Mouse (Mus musculus) intestine, postnatal 0 days (tissue): ENCODE measurements at regions not wholly inside any gene's neighbourhood (a gene's known extent, or its start where the extent isn't known, plus 50 kb on each side); places are given as distances from the start of the nearest gene placed in this dataset.
A peak's percentile ranks its signal among the peaks of the same experiment; 100 is the strongest.

Source experiments
- ATAC-seq: fragments of 200-750 bp; cut with Nextera tagmentation; 2 replicates; pipeline ENCODE4 v1.8.0; 2017; ENCODE audit warnings: mild to moderate bottlenecking, moderate TSS enrichment, moderate library complexity
- H3K27ac ChIP-seq: fragments of 300-500 bp; sonication (generic); 2 replicates; pipeline ENCODE4 v1.5.1; 2014; ENCODE audit warnings: mild to moderate bottlenecking, low read depth, low read length, moderate library complexity
- H3K27me3 ChIP-seq: fragments of 300-500 bp; sonication (generic); replicated peaks from 2 replicates; pipeline ENCODE4 v1.6.1; 2014; ENCODE audit warnings: low read length, mixed read lengths; ENCODE audit not compliant: control insufficient read depth, insufficient read depth
- H3K36me3 ChIP-seq: fragments of 300-500 bp; sonication (generic); 2 replicates; pipeline ENCODE4 v1.6.1; 2014; ENCODE audit warnings: mild to moderate bottlenecking, moderate library complexity; ENCODE audit not compliant: control insufficient read depth, insufficient read depth
- H3K4me1 ChIP-seq: fragments of 300-500 bp; sonication (generic); replicated peaks from 2 replicates; pipeline ENCODE4 v1.6.1; 2014; ENCODE audit warnings: antibody characterized with exemption, low read length, mixed read lengths; ENCODE audit not compliant: control insufficient read depth, insufficient read depth
- H3K4me2 ChIP-seq: fragments of 300-500 bp; sonication (generic); replicated peaks from 2 replicates; pipeline ENCODE4 v1.6.1; 2014; ENCODE audit warnings: low read depth, mild to moderate bottlenecking, moderate library complexity
- H3K4me3 ChIP-seq: fragments of 300-500 bp; sonication (generic); 2 replicates; pipeline ENCODE4 v1.5.1; 2014; ENCODE audit warnings: low read depth, low read length
- H3K9ac ChIP-seq: fragments of 300-500 bp; sonication (generic); 2 replicates; pipeline ENCODE4 v1.6.1; 2014; ENCODE audit warnings: mild to moderate bottlenecking, low read depth, low read length
- H3K9me3 ChIP-seq: fragments of 300-500 bp; sonication (generic); 2 replicates; pipeline ENCODE4 v1.6.1; 2016; ENCODE audit warnings: mixed run types; ENCODE audit not compliant: control insufficient read depth
- CTCF ChIP-seq: sonication (generic); IDR thresholded peaks from 2 replicates; pipeline ENCODE4 v1.5.1; 2016; ENCODE audit warnings: low read depth, mild to moderate bottlenecking, control low read depth, antibody characterized with exemption, moderate library complexity
- WGBS: fragments of 180-500 bp; shearing (Covaris S2); extraction: QIAGEN DNeasy Blood & Tissue Kit; methylation state at CpG from one replicate; pipeline ENCODE4 v1.1.7; 2014; 5-methylcytosine and 5-hydroxymethylcytosine counted together

DNA sequence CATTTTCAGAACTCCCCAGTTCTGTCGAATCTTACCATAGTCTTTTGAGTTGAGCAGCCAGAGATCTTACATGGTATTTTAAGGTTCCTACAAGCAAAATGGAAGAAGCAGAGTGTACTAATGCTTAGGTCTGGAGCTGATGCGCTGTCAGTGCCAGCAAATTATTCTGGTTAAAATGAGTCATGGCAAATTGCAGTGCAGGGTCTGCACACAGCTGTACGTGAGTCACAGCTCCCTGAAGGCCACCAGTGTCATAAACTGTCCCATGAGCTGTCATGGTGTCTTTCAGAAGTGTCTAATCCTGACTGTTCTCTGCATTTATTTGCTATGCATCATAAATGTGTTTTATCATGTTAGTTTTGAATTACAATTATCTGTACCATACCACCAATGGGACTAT, 140.6 kb downstream of the Atxn7l3b start:
- no peak for TF ChIP-seq CTCF
- H3K27me3 ChIP-seq: no peaks in the 10 kb centered on the region
- no peak overlapping the region for H3K4me3 ChIP-seq
- no peak overlapping the region for H3K27ac ChIP-seq
- no peak overlapping the region for H3K9ac ChIP-seq
- no peaks in the 10 kb centered on the region for H3K36me3 ChIP-seq
- no peak overlapping the region for H3K4me2 ChIP-seq
- H3K4me1 ChIP-seq: no peaks in the 10 kb centered on the region
- no peak for ATAC-seq
- no peaks in the 10 kb centered on the region for H3K9me3 ChIP-seq
- 62% methylated on average over 3 of the region's 3 CpGs for WGBS

DNA sequence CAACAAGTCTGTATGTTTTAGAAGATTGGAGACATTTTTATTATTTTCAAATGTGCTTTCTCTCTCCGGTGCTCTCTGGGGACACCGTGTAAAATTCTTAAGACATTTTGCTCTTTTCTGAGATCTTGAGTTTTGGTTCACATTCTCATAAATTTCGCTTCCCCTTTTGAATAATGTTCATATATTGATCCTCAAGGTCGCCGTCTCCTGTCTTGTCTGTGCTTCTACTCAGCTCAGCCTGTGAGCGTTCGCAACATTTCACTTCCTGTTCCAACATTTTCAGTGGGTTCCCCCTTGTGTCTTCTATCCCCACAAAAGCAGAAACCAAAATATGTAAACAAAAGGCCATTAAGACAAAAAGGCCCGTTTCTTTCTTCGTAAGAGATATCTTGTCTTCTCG, 154.5 kb downstream of the Atxn7l3b start:
- Histone ChIP-seq H3K9me3 (no peaks in the 10 kb centered on the region), H3K9ac (no peak overlapping the region), H3K4me2 (no peak overlapping the region), H3K27me3 (no peaks in the 10 kb centered on the region), H3K27ac (no peak overlapping the region), H3K4me1 (no peaks in the 10 kb centered on the region), H3K36me3 (no peaks in the 10 kb centered on the region), H3K4me3 (no peak overlapping the region)
- ATAC-seq: no peak
- TF ChIP-seq CTCF: no peak
- WGBS: 84% methylated on average over 10 of the region's 10 CpGs

DNA sequence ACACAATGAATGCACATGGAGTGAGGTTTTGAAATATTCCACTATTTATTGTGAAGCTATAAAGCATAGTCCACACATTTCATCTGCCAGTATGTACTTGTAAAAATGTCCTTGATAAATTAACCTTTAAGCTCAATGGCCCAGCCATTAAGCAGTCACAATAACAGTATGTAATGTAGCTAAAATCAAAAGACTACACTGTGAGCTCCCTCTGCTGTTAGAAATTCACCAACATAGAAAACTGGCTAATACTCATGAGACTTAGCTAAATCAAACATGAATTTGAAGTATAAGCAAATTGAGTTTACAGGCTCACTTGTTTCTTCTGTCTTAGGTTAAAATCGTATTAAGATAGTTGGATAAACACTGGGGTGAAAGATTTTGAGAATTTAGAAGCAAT, 182.1 kb downstream of the Atxn7l3b start:
- TF ChIP-seq CTCF: peak; percentile 33; the same call in 1 of the 2 replicates
- Histone ChIP-seq H3K4me1 (no peaks in the 10 kb centered on the region), H3K4me3 (no peak overlapping the region), H3K9me3 (no peaks in the 10 kb centered on the region), H3K36me3 (no peaks in the 10 kb centered on the region), H3K27me3 (no peaks in the 10 kb centered on the region), H3K4me2 (no peak overlapping the region), H3K27ac (no peak overlapping the region), H3K9ac (no peak overlapping the region)
- 41% methylated on average over 1 of the region's 1 CpGs for WGBS
- no peak for ATAC-seq

DNA sequence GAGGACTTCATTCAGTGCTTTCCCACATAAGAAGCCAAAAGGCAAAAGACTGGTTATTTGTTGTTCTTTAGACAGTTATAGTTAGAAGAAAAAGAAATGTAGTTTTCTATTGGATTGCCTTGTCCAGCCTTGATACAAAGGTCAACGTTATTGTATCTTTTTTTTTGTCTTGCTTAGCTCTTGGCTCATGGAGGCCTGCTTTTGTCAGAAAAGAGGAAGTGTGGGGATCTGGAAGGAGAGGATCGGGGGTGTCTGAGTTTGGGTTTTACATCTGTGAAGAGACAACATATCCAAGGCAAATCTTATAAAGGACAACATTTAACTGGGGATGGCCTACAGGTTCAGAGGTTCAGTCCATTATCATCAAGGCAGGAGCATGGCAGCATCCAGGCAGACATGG, 185.3 kb downstream of the Atxn7l3b start:
- H3K4me2 ChIP-seq: no peak overlapping the region
- H3K27ac ChIP-seq: no peak overlapping the region
- no peak overlapping the region for H3K9ac ChIP-seq
- TF ChIP-seq CTCF: no peak
- no peaks in the 10 kb centered on the region for H3K4me1 ChIP-seq
- no peak for ATAC-seq
- H3K36me3 ChIP-seq: no peaks in the 10 kb centered on the region
- no peaks in the 10 kb centered on the region for H3K27me3 ChIP-seq
- H3K9me3 ChIP-seq: no peaks in the 10 kb centered on the region
- WGBS: 79% methylated on average over 2 of the region's 2 CpGs
- no peak overlapping the region for H3K4me3 ChIP-seq

DNA sequence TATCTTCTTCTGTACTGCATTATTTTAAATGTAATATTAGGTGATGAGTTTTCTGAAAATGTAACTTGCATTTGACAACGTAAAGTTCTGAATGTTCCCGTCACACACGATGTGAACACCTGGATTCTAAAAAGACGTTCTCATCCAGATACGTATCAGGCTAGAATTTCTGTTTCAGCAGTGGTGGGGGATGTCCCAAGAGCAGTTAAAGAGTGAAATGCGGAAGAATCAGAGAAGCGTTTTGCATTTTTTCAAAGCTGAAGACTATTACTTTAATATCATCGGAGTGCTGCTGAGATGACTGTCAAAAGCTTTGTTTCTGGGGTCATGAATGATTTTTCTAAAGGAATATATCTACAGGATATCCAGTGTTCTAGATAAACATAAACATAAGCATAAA, 186.7 kb downstream of the Atxn7l3b start:
- no peak overlapping the region for H3K4me3 ChIP-seq
- H3K4me1 ChIP-seq: no peaks in the 10 kb centered on the region
- no peak for TF ChIP-seq CTCF
- H3K4me2 ChIP-seq: no peak overlapping the region
- H3K36me3 ChIP-seq: no peaks in the 10 kb centered on the region
- no peaks in the 10 kb centered on the region for H3K9me3 ChIP-seq
- WGBS: 89% methylated on average over 8 of the region's 8 CpGs
- H3K27ac ChIP-seq: no peak overlapping the region
- ATAC-seq: no peak
- no peak overlapping the region for H3K9ac ChIP-seq
- H3K27me3 ChIP-seq: no peaks in the 10 kb centered on the region
